Comparison of ENCODE assay signal across 15 mouse cellular contexts in genomic region chr17:5988102-5988501, GRCm38 (mm10). TPM values are rescaled to one million over a fixed set of nuclear protein-coding genes. Genes with fewer than 3 reads are reported as not detected.
DNase-seq lines count a peak whose midpoint lies in the region; ATAC-seq and TF ChIP-seq lines count a peak whose summit lies in the region.
"Had no signal": no experiment of that assay in that cellular context is flagged by ENCODE, and none has a peak within 500 bp of the region (broad histone marks: within the 10 kb centered on the region; RNA-seq: fewer than 3 reads in every experiment).

No protein-coding gene starts in this region.

- H3K4me1 ChIP-seq in intestine, embryonic 14.5 days (replicated peaks; ENCODE audit: control insufficient read depth, insufficient read depth, low read length): peaks cover 12% of the 10 kb centered on the region
- no peaks in the 10 kb centered on the region for H3K4me1 ChIP-seq in intestine, postnatal 0 days (replicated peaks; ENCODE audit: control insufficient read depth, insufficient read depth, low read length)
- H3K4me1 ChIP-seq in neural tube, embryonic 11.5 days (ENCODE audit: control insufficient read depth, insufficient read depth, low read length): peaks cover 7% of the 10 kb centered on the region
- H3K4me1 ChIP-seq in embryonic facial prominence, embryonic 13.5 days: peaks cover 17% of the 10 kb centered on the region
- H3K4me1 ChIP-seq in neural tube, embryonic 15.5 days: peaks cover 15% of the 10 kb centered on the region
- H3K4me1 ChIP-seq: liver, embryonic 13.5 days had no signal

- 79% methylated on average over 4 of the region's 4 CpGs for WGBS in intestine, embryonic 14.5 days
- 87% methylated on average over 4 of the region's 4 CpGs for WGBS in intestine, postnatal 0 days
- 69% methylated on average over 4 of the region's 4 CpGs for WGBS in neural tube, embryonic 11.5 days
- 50% methylated on average over 4 of the region's 4 CpGs for WGBS in embryonic facial prominence, embryonic 13.5 days
- 56% methylated on average over 4 of the region's 4 CpGs for WGBS in neural tube, embryonic 15.5 days

- H3K9ac ChIP-seq in intestine, embryonic 14.5 days (ENCODE audit: low read length): no peak overlapping the region
- no peak overlapping the region for H3K9ac ChIP-seq in intestine, postnatal 0 days (ENCODE audit: low read depth, low read length)
- no peak overlapping the region for H3K9ac ChIP-seq in neural tube, embryonic 11.5 days (ENCODE audit: low read length)
- peak overlapping the region; percentile 7; the same call in 1 of the 2 replicates for H3K9ac ChIP-seq in embryonic facial prominence, embryonic 13.5 days
- H3K9ac ChIP-seq in neural tube, embryonic 15.5 days (replicated peaks): no peak overlapping the region
- H3K9ac ChIP-seq: liver, embryonic 13.5 days had no signal

- no peaks in the 10 kb centered on the region for H3K27me3 ChIP-seq in intestine, embryonic 14.5 days (replicated peaks; ENCODE audit: control insufficient read depth, insufficient read depth, low read length)
- H3K27me3 ChIP-seq in intestine, postnatal 0 days (replicated peaks; ENCODE audit: control insufficient read depth, insufficient read depth, low read length): no peaks in the 10 kb centered on the region
- no peaks in the 10 kb centered on the region for H3K27me3 ChIP-seq in neural tube, embryonic 11.5 days (ENCODE audit: control insufficient read depth, insufficient read depth, low read length)
- H3K27me3 ChIP-seq in embryonic facial prominence, embryonic 13.5 days: no peaks in the 10 kb centered on the region
- no peaks in the 10 kb centered on the region for H3K27me3 ChIP-seq in neural tube, embryonic 15.5 days (replicated peaks)

- H3K4me2 ChIP-seq in intestine, embryonic 14.5 days (ENCODE audit: low read length): no peak overlapping the region
- no peak overlapping the region for H3K4me2 ChIP-seq in intestine, postnatal 0 days (replicated peaks; ENCODE audit: low read depth)
- H3K4me2 ChIP-seq in neural tube, embryonic 11.5 days (ENCODE audit: low read depth): no peak overlapping the region
- H3K4me2 ChIP-seq in embryonic facial prominence, embryonic 13.5 days: peak overlapping the region; percentile 14; the same call in 1 of the 2 replicates
- 0 out of 2 replicates have a peak overlapping the region, but pooled peaks have one; percentile 18 for H3K4me2 ChIP-seq in neural tube, embryonic 15.5 days
- H3K4me2 ChIP-seq: liver, embryonic 13.5 days had no signal

- TF ChIP-seq CTCF in intestine, postnatal 0 days (IDR thresholded peaks at IDR 0.05; ENCODE audit: low read depth): no peak

- 0 out of 2 replicates have a peak overlapping the region, but pooled peaks have one; percentile 34 for H3K27ac ChIP-seq in intestine, embryonic 14.5 days (ENCODE audit: low read depth)
- no peak overlapping the region for H3K27ac ChIP-seq in intestine, postnatal 0 days (ENCODE audit: low read depth, low read length)
- peak overlapping the region; percentile 47; the same call in 1 of the 2 replicates for H3K27ac ChIP-seq in neural tube, embryonic 11.5 days (ENCODE audit: low read depth, low read length)
- H3K27ac ChIP-seq in embryonic facial prominence, embryonic 13.5 days: no peak overlapping the region
- no peak overlapping the region for H3K27ac ChIP-seq in neural tube, embryonic 15.5 days (replicated peaks)
- H3K27ac ChIP-seq: gastrocnemius, adult 2 months; liver, embryonic 13.5 days had no signal

- no peaks in the 10 kb centered on the region for H3K9me3 ChIP-seq in intestine, embryonic 14.5 days (ENCODE audit: control insufficient read depth, low read length)
- no peaks in the 10 kb centered on the region for H3K9me3 ChIP-seq in intestine, postnatal 0 days (ENCODE audit: control insufficient read depth)
- H3K9me3 ChIP-seq in neural tube, embryonic 11.5 days (ENCODE audit: control insufficient read depth, low read length): no peaks in the 10 kb centered on the region
- no peaks in the 10 kb centered on the region for H3K9me3 ChIP-seq in embryonic facial prominence, embryonic 13.5 days
- H3K9me3 ChIP-seq in neural tube, embryonic 15.5 days (replicated peaks): no peaks in the 10 kb centered on the region
- H3K9me3 ChIP-seq: liver, embryonic 13.5 days had no signal

- H3K4me3 ChIP-seq in intestine, embryonic 14.5 days (ENCODE audit: low read depth, low read length): no peak overlapping the region
- H3K4me3 ChIP-seq in intestine, postnatal 0 days (ENCODE audit: low read depth, low read length): no peak overlapping the region
- H3K4me3 ChIP-seq in neural tube, embryonic 11.5 days (ENCODE audit: low read depth, low read length): no peak overlapping the region
- no peak overlapping the region for H3K4me3 ChIP-seq in embryonic facial prominence, embryonic 13.5 days
- no peak overlapping the region for H3K4me3 ChIP-seq in neural tube, embryonic 15.5 days (replicated peaks)
- H3K4me3 ChIP-seq: gastrocnemius, adult 2 months; liver, embryonic 13.5 days had no signal

- H3K36me3 ChIP-seq in intestine, embryonic 14.5 days (ENCODE audit: control insufficient read depth, insufficient read depth, low read length): peaks cover 6% of the 10 kb centered on the region
- peaks cover 7% of the 10 kb centered on the region; the same call in 1 of the 2 replicates for H3K36me3 ChIP-seq in intestine, postnatal 0 days (ENCODE audit: control insufficient read depth, insufficient read depth)
- no peaks in the 10 kb centered on the region for H3K36me3 ChIP-seq in neural tube, embryonic 11.5 days (ENCODE audit: control insufficient read depth, insufficient read depth, low read length)
- H3K36me3 ChIP-seq in embryonic facial prominence, embryonic 13.5 days: no peaks in the 10 kb centered on the region
- H3K36me3 ChIP-seq in neural tube, embryonic 15.5 days: no peaks in the 10 kb centered on the region
- H3K36me3 ChIP-seq: liver, embryonic 13.5 days had no signal

- DNase-seq in intestine, embryonic 14.5 days (ENCODE audit: low spot score): no peak
- no peak for DNase-seq in neural tube, embryonic 11.5 days (ENCODE audit: low spot score)
- DNase-seq in neural tube, embryonic 10.5 days (ENCODE audit: extremely low spot score, low spot score): no peak
- DNase-seq in adrenal gland, postnatal 4 days (ENCODE audit: low spot score in 2 of 2): no peak
- DNase-seq: cerebellum, postnatal 36 days; heart, adult 18-20 months; liver, embryonic 13.5 days; right cerebral cortex, postnatal 4 days had no signal

- no peak for ATAC-seq in intestine, embryonic 14.5 days (replicated peaks; ENCODE audit: low FRiP score, low TSS enrichment, low read depth)
- no peak for ATAC-seq in intestine, postnatal 0 days
- ATAC-seq in neural tube, embryonic 11.5 days (ENCODE audit: insufficient read depth, low FRiP score, low TSS enrichment): no peak
- no peak for ATAC-seq in embryonic facial prominence, embryonic 13.5 days (ENCODE audit: insufficient number of reproducible peaks, insufficient read depth, low FRiP score, low TSS enrichment, low read depth)
- ATAC-seq in neural tube, embryonic 15.5 days (ENCODE audit: low FRiP score): no peak
- ATAC-seq in erythroid progenitor cell, adult 5-6 weeks (replicated peaks; ENCODE audit: low FRiP score, poor library complexity, severe bottlenecking): no peak
- ATAC-seq: forebrain, embryonic 16.5 days; inflammation-experienced regulatory T-cells, adult 6 months had no signal

RNA-seq across cellular contexts. Expression of gene Synj2, which starts 47.0 kb away (rescaled TPM):
- polyA plus RNA-seq in intestine, embryonic 14.5 days (2014; fragmentation: Nextera tagmentation; extraction: Ambion mirVana): 9.0 and 10.0 TPM in 2 replicates
- polyA plus RNA-seq in intestine, postnatal 0 days (2015; fragmentation: Nextera tagmentation; extraction: Ambion mirVana): 2.1 and 2.6 TPM in 2 replicates
- polyA plus RNA-seq in neural tube, embryonic 11.5 days (2014; fragmentation: Nextera tagmentation; extraction: Ambion mirVana): 1.8 and 2.3 TPM in 2 replicates
- 2.5 and 2.9 TPM in 2 replicates for polyA plus RNA-seq in embryonic facial prominence, embryonic 13.5 days (2015; fragmentation: Nextera tagmentation; extraction: Ambion mirVana)
- polyA plus RNA-seq in neural tube, embryonic 15.5 days (2015; fragmentation: Nextera tagmentation; extraction: Ambion mirVana): 1.5 and 2.7 TPM in 2 replicates
- total RNA-seq in adrenal gland, postnatal 4 days (2021): 10 to 100 TPM; 12.4 to 12.8 TPM
- 1.8 and 6.3 TPM in 2 replicates for total RNA-seq in erythroid progenitor cell, adult 5-6 weeks (2015; ENCODE audit: low replicate concordance)
- total RNA-seq in erythroid progenitor cell, adult 5-6 weeks (2017; ENCODE audit: low replicate concordance): 2.7 TPM in 1 of 2 replicates, not detected in the other

Comparison
In these comparisons a context has a peak if more than half of its experiments do, and no peak if none do; other contexts are left out.
1. H3K27ac ChIP-seq: peak in intestine, embryonic 14.5 days (single experiment) and neural tube, embryonic 11.5 days (single experiment); none in intestine, postnatal 0 days (single experiment), embryonic facial prominence, embryonic 13.5 days (single experiment) and neural tube, embryonic 15.5 days (single experiment).
2. H3K4me2 ChIP-seq: peak in embryonic facial prominence, embryonic 13.5 days (single experiment) and neural tube, embryonic 15.5 days (single experiment); none in intestine, embryonic 14.5 days (single experiment), intestine, postnatal 0 days (single experiment) and neural tube, embryonic 11.5 days (single experiment).